Mouse (Mus musculus): ENCODE measurements around the gene Eif1ad.

- no peak for TF ChIP-seq CTCF (conservative IDR thresholded peaks at IDR 0.05; ENCODE audit: low read length)
- no peak for TF ChIP-seq NANOG (IDR thresholded peaks at IDR 0.05; ENCODE audit: borderline replicate concordance, low read length)
These were observed 465 bp downstream of the Eif1ad start, which contains the start of gene Banf1 for GRCm38 (mm10) chr19:5367053-5367359.
